Mouse (Mus musculus): ENCODE results near the gene Dusp8.
"Not testable (repeated sequence)": the region's sequence is repeated elsewhere in the genome, so short reads cannot be mapped to it uniquely, and the experiment has no call there.

Gene Dusp8

GRCm38 (mm10) chr7:142095183-142095931, at the start of gene Dusp8:
Gene Dusp8 (minus strand): TSS chr7:142095843.
- peak; percentile 67 for DNase-seq (ENCODE audit: low spot score)

DNA sequence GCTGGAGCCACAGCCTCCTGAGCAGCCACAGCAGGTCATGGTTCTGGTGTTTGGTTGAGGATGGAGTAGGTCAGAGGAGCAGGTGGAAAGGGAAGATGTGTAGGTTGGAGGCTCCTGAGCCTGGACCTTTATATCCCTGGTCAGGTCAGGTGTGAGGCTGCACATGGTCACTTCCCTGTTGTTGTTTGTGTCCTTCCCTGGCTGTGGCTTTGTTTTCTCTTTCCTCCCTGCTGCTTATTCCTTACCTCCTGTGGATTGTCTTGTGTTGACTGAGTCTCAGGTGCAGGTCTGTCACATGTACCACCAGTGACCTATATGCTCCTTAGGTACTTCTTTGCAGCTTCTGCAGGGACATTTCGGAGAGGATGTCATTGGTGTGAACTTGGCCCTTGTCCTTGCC, 48.9 kb upstream of the Dusp8 start, which contains the start of gene Gm45337:
Gene Gm45337 (minus strand): TSS at position 101 of the 400 bp plus-strand sequence.
- no peak for DNase-seq (ENCODE audit: low spot score)

DNA sequence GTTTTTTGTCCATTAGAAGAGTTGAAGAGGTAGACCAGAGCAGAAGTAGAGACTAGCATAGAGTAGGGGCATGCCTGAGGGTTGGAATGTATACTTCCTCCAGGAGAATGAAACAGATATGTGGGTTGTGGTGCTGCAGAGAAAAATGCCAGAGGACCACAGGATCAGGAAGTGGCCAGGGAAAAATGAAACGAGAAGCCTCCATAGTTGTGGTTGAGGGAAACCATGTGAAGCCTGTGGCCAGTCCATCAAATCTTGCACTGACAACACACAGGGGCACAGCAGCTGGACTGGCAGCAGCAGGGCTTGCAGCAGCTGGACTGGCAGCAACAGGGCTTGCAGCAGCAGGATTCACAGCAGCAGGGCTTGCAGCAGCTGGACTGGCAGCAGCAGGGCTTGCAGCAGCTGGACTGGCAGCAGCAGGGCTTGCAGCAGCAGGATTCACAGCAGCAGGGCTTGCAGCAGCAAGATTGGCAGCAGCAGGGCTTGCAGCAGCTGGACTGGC, 47.9 kb upstream of the Dusp8 start:
- not testable (repeated sequence) for DNase-seq (ENCODE audit: low spot score)

DNA sequence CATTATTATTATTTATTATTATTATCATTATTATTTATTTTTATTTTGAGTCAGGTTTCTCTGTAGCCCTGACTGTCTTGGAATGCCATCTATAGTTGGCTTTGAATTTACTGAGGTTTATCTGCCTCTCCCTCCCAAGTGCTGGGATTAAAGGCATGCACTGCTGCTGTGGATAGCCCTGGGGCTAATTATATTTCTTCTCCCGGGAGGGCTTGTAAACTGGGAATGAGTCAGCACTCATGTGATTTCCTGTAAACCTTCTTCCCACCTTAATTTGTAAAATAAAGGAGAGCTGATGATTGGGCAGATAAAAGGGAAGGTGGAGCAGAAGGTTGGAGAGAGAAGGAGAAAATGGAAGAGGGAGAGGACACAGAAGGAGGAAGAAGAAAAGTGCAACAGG, 45.1 kb upstream of the Dusp8 start:
- DNase-seq (ENCODE audit: low spot score), result no peak

GRCm38 (mm10) chr7:142135934-142136333, 40.3 kb upstream of the Dusp8 start, which contains the start of gene Gm39115:
Gene Gm39115 (minus strand): TSS chr7:142136034.
- DNase-seq (ENCODE audit: low spot score), result not testable (repeated sequence)

DNA sequence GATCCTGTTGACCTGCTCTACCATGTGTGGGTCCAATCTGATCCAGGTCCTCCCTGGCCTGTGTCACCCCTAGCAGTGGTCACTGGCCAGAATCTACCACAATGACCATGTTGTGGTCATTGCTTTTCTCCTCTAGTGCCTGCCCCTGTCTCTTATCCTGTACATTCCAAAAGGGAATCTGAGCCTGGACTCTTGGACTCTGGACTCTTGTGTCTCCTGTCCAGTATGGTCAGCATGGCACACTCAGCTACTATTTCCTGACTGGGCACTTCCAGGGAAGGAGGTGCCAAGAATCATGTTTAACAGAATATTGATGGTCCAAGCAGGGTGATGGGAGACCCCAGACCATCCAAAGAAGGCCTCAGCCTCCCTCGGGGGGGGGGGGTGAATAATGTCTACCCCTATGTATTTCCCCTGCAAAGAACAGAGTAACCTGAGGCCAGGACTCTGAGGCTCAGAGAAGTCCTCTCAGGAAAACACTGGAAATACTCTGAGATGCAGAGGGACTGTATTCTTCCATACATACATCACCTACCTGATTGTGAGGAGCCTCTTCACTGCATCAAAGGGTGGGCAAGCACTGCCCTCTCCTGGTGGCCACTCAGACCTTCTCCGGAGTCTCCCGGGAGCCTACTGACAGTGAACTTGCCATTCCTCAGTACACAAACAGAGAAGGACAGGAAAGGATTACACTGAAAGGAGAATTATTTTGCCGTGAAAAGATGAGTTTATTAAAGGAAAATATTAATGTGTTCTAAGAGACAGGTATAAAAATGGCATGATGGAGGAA, 38.8 kb upstream of the Dusp8 start:
- no peak for DNase-seq (ENCODE audit: low spot score)

- DNase-seq (ENCODE audit: low spot score), result no peak
These were observed 33.2 kb upstream of the Dusp8 start for GRCm38 (mm10) chr7:142128843-142129242.

DNA sequence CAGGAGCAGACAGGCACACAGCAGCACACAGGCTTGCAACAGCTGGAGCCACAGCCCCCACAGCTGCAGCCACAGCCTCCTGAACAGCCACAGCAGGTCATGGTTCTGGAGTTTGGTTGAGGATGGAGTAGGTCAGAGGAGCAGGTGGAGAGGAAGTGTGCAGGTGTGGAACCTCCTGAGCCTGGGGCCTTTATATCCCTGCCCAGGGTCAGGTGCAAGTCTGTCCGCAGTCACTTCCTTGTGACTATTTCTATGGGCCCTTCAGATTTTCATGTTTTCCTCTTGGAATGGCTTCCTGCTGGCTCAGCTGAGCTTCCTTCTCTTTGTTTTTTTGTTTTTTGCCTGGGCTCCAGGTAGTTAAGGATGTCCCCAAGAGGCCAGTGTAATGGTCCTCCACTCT, 25.0 kb upstream of the Dusp8 start, which contains the start of gene Gm45618:
Gene Gm45618 (minus strand): TSS at position 101 of the 400 bp plus-strand sequence.
- DNase-seq (ENCODE audit: low spot score), result not testable (repeated sequence)

GRCm38 (mm10) chr7:142119632-142120031, 24.0 kb upstream of the Dusp8 start:
- no peak for DNase-seq (ENCODE audit: low spot score)

DNA sequence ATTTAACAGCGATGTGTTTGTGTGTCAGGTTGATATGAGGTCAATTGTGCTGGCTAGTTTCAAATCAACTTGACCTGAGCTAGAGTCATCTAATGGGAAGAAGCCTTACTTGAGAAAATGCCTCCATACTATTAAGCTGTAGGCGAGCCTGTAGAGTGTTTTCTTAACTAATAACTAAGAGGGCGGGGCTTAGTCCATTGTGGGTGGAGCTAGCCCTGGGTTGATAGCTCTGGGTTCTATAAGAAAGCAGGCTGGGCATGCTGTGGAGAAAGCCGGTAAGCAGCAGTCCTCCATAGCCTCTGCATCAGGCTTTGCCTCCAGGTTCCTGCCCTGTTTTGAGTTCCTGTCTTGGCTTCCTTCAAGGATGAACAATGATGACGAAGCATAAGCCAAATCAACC, 9.1 kb upstream of the Dusp8 start:
- DNase-seq (ENCODE audit: low spot score), result no peak

GRCm38 (mm10) chr7:142097776-142098175, 2.1 kb upstream of the Dusp8 start:
- no peak for DNase-seq (ENCODE audit: low spot score)

DNA sequence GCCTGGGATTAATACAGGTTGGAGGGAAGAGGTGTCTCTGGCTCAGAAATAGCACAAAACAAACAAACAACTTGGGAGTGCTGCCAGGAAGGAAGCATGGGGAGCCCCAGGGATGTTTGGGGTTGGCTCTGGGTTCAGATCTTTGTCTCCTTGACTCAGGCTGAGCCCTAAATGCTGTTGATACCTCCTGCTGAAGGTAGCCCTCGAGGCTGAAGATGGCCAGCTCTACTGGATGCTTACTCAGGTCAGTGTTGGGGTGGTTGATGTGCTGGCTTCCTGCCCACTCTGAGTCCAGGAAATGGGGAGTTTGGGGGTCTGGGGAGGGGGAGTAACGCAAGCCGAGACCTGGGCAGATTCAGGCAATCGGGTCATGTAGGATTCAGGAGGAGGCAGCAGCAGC, 1.1 kb upstream of the Dusp8 start:
- DNase-seq (ENCODE audit: low spot score), result no peak

DNA sequence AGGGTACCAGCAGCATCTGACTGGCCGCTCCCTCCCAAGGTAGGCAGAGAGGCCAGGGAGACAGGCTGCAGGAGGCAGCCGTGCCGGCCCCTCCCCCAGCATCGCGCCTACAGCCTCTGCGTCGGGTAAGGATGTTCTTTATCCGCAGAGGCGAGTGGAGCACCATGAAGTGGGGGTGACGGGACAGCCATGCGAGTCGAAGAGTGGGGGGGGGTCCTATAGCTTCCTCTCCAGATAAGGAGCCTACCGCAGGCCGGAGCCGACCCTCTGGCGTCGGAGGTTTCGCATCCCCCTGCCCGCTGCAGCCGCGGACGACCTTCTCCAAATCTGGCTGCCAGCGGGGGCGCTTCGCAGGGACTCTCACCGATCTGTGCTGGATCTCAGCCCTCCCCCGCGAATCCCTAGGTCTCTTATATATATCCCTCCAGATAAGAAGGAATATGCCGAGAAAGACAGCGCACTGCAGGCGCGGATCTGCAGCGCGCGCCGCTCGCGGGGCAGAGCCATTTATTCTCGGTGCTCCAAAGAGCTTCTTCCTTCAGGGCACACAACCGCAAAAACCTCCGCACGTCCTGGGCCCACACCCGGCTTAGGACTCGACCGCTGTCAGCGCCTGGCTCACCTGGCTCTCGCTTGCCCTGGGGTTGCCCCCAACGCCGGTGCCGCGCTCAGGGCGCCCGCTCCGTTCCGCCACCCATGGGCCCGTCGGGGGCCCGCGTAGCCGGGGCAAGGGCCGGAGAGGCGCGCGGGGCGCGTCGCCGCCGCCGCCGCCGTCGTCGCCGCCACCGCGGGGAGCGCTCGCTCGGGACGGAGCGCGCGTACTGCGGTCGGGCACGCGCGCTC, 1.1 kb downstream of the Dusp8 start:
- DNase-seq (ENCODE audit: low spot score), result no peak

- no peak for DNase-seq (ENCODE audit: low spot score)
These were observed 1.9 kb downstream of the Dusp8 start for GRCm38 (mm10) chr7:142093696-142094240.

DNA sequence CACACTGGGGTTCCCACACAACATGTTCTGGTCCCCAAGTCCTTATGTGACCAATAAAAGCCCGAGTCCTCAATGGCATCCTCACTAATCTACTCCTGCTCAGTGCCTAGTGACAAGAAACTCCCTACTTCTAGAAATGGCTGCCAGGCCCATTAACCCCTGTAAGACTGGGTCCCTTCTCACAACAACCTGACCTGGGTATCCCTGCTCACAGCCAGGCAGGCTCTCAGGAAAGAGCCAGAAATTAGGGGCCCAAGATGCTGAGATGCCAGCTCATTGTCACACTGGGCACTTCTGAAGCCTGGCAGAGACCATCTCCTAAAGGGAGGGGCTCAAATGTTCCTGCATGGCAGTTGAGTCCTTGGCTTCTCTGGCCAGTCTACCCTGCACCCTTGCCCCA, 2.7 kb downstream of the Dusp8 start:
- DNase-seq (ENCODE audit: low spot score), result no peak

- no peak for DNase-seq (ENCODE audit: low spot score)
These were observed 3.8 kb downstream of the Dusp8 start for GRCm38 (mm10) chr7:142091848-142092247.

DNA sequence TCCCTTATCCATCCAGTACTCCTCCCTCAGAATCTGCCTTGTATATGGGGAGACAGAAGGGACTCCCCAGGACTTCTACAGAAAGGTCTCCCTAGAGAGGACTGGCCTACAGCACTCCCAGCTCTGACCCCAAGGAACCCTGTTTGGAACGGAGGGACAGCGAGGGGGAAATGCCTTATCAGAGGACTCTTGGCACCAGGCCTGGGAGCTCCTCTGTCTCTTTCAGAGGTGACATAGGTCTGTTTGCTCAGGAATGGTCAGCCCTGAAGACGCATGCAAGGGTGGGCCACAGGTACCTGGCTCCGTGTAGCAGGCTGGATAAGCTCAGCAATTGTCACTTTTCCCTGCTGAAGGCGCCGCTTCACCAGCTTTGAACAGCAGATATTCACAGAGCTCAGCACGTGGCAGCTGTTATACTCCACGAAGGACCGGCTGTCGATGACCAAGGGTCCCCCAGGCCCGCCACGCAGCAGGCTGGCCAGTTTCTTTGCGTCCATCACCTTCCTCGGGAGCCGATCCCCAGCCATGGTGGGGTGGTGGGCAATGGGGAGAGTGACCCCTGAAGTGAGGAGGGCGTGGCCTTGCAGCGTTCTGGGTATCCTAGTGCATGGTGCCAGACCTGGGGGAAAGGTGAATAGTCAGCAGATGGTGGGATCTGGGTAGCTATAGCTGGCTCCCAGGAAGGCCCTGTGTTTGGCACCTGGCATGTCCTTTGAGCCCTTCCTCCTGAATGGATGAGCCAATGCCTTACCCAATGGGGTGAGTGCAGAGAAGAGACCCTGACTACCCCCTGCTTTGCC, 5.8 kb downstream of the Dusp8 start:
- no peak for DNase-seq (ENCODE audit: low spot score)

- no peak for DNase-seq (ENCODE audit: low spot score)
These were observed 6.8 kb downstream of the Dusp8 start for GRCm38 (mm10) chr7:142088886-142089285.

DNA sequence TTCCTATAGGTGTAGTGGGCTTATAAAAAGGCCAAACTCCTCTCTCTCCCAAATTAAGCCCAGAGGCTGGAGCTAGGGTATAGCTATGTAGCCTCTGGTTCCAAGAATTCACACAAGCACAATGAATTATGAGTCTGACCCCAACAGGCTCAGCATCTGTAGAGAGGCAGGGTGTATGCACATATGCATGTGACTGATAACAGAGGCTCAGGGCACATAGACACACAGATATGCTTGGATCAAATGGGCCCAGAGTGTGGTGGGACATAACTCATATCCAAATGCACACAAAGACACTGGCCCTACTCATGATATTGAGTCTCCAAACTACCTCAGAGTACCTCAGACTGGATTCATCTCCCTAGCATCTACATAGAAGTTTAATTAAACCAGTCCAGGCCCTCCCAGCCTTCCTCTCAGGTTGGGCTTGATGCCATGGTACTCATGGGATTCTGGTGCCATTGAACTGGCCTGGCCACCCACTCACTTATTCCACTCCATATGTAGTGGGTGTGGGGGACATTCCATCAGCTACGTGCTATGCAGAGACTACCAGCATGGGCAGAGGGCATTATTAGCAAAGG, 8.5 kb downstream of the Dusp8 start:
- no peak for DNase-seq (ENCODE audit: low spot score)

GRCm38 (mm10) chr7:142086159-142086905, 9.3 kb downstream of the Dusp8 start:
- no peak for DNase-seq (ENCODE audit: low spot score)
